27 mouse cellular contexts compared by ENCODE assay signal in the genomic region with DNA sequence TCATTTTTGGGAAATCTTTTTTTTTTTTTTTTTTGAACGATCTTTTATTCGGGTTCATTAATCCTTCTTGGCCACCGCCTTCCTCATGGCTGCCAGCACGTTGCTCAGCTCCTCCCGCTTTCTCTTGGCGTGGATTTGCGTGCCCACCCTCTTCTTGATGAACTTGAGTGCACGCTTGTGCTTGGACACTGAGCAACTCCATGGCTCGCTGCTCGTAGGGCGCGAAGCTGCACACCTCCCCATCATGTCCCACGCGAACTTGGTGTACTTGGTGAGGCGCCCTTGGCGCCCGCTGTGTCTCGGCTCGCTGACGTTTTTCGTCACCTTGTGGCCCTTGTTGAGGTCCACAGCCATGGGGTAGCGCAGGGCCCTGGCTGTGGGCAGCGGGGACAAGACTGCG. TPM values are rescaled to one million over a fixed set of nuclear protein-coding genes. Genes with fewer than 3 reads are reported as not detected.
A peak's percentile ranks its signal among the peaks of the same experiment; 100 is the strongest.
DNase-seq lines count a peak whose midpoint lies in the region; ATAC-seq and TF ChIP-seq lines count a peak whose summit lies in the region.
"Had no signal": no experiment of that assay in that cellular context is flagged by ENCODE, and none has a peak within 500 bp of the region (broad histone marks: within the 10 kb centered on the region; RNA-seq: fewer than 3 reads in every experiment).

No protein-coding gene starts in this region.

- H3K9me3 ChIP-seq in embryonic facial prominence, embryonic 15.5 days (replicated peaks) = no peaks in the 10 kb centered on the region
- peaks cover 3% of the 10 kb centered on the region; the same call in 1 of the 2 replicates for H3K9me3 ChIP-seq in embryonic facial prominence, embryonic 10.5 days
- no peaks in the 10 kb centered on the region for H3K9me3 ChIP-seq in heart, embryonic 10.5 days
- no peaks in the 10 kb centered on the region for H3K9me3 ChIP-seq in E14TG2a.4 (ENCODE audit: low read length)
- H3K9me3 ChIP-seq in midbrain, postnatal 0 days (ENCODE audit: low read length) = no peaks in the 10 kb centered on the region
- H3K9me3 ChIP-seq: hindbrain, embryonic 12.5 days; liver, embryonic 15.5 days; neural tube, embryonic 15.5 days had no signal

- ATAC-seq in embryonic facial prominence, embryonic 15.5 days (ENCODE audit: insufficient number of reproducible peaks, low FRiP score, low TSS enrichment, low read depth) = no peak
- no peak for ATAC-seq in midbrain, postnatal 0 days (ENCODE audit: low FRiP score)

- no peaks in the 10 kb centered on the region for H3K27me3 ChIP-seq in embryonic facial prominence, embryonic 15.5 days
- H3K27me3 ChIP-seq in embryonic facial prominence, embryonic 10.5 days (replicated peaks; ENCODE audit: low read depth, poor library complexity, severe bottlenecking) = no peaks in the 10 kb centered on the region
- H3K27me3 ChIP-seq in heart, embryonic 10.5 days (ENCODE audit: insufficient read depth, poor library complexity, severe bottlenecking) = no peaks in the 10 kb centered on the region
- peaks cover 23% of the 10 kb centered on the region for H3K27me3 ChIP-seq in E14TG2a.4 (ENCODE audit: insufficient read depth, low read length)
- no peaks in the 10 kb centered on the region for H3K27me3 ChIP-seq in midbrain, postnatal 0 days (ENCODE audit: insufficient read depth, low read length)
- H3K27me3 ChIP-seq: heart, embryonic 13.5 days; hindbrain, embryonic 12.5 days; limb, embryonic 12.5 days; liver, embryonic 15.5 days; neural tube, embryonic 15.5 days had no signal

- peaks cover 14% of the 10 kb centered on the region for H3K4me1 ChIP-seq in embryonic facial prominence, embryonic 15.5 days
- peaks cover 36% of the 10 kb centered on the region for H3K4me1 ChIP-seq in embryonic facial prominence, embryonic 10.5 days
- H3K4me1 ChIP-seq in heart, embryonic 10.5 days = peaks cover 44% of the 10 kb centered on the region
- peaks cover 88% of the 10 kb centered on the region for H3K4me1 ChIP-seq in E14TG2a.4 (replicated peaks; ENCODE audit: low read depth, low read length)
- no peaks in the 10 kb centered on the region for H3K4me1 ChIP-seq in midbrain, postnatal 0 days (ENCODE audit: insufficient read depth, low read length)

- no peak overlapping the region for H3K4me3 ChIP-seq in embryonic facial prominence, embryonic 15.5 days (replicated peaks)
- no peak overlapping the region for H3K4me3 ChIP-seq in embryonic facial prominence, embryonic 10.5 days
- H3K4me3 ChIP-seq in heart, embryonic 10.5 days = no peak overlapping the region
- H3K4me3 ChIP-seq in E14TG2a.4 (replicated peaks; ENCODE audit: low read length) = peak overlapping the region; percentile 66
- H3K4me3 ChIP-seq in midbrain, postnatal 0 days (ENCODE audit: low read depth, low read length) = no peak overlapping the region
- H3K4me3 ChIP-seq: heart, adult 2 months; heart, embryonic 13.5 days; hindbrain, embryonic 12.5 days; left cerebral cortex, adult 2 months; limb, embryonic 12.5 days; liver, embryonic 15.5 days; neural tube, embryonic 15.5 days had no signal

- H3K4me2 ChIP-seq in embryonic facial prominence, embryonic 15.5 days (replicated peaks) = no peak overlapping the region
- H3K4me2 ChIP-seq in midbrain, postnatal 0 days (ENCODE audit: low read depth, low read length, poor library complexity, severe bottlenecking) = no peak overlapping the region

- peak overlapping the region; percentile 68; the same call in 1 of the 2 replicates for H3K27ac ChIP-seq in embryonic facial prominence, embryonic 15.5 days (replicated peaks)
- H3K27ac ChIP-seq in embryonic facial prominence, embryonic 10.5 days (replicated peaks) = no peak overlapping the region
- H3K27ac ChIP-seq in heart, embryonic 10.5 days = no peak overlapping the region
- no peak overlapping the region for H3K27ac ChIP-seq in midbrain, postnatal 0 days (ENCODE audit: low read depth, low read length)
- H3K27ac ChIP-seq: heart, adult 2 months; hindbrain, embryonic 12.5 days; layer of hippocampus, adult 2 months; left cerebral cortex, adult 2 months; limb, embryonic 12.5 days; liver, embryonic 15.5 days; neural tube, embryonic 15.5 days had no signal

- TF ChIP-seq CTCF in E14TG2a.4 (conservative IDR thresholded peaks at IDR 0.05; ENCODE audit: low read length) = no peak
- no peak for TF ChIP-seq CTCF in midbrain, postnatal 0 days (IDR thresholded peaks at IDR 0.05)

- H3K9ac ChIP-seq in embryonic facial prominence, embryonic 15.5 days = no peak overlapping the region
- H3K9ac ChIP-seq in midbrain, postnatal 0 days (replicated peaks; ENCODE audit: low read length, poor library complexity, severe bottlenecking) = no peak overlapping the region
- H3K9ac ChIP-seq: hindbrain, embryonic 12.5 days; limb, embryonic 12.5 days; liver, embryonic 15.5 days; lung, embryonic 14.5 days; neural tube, embryonic 15.5 days had no signal

- DNase-seq in embryonic facial prominence, embryonic 10.5 days (ENCODE audit: low spot score) = no peak
- DNase-seq in heart, embryonic 10.5 days (ENCODE audit: low spot score) = peak; percentile 35
- no peak for DNase-seq in heart, postnatal 25 days (ENCODE audit: low spot score)
- DNase-seq in ZHBTc4 (ENCODE audit: low read depth, low spot score) = peak; percentile 37
- DNase-seq in kidney, adult 9 months = no peak
- no peak for DNase-seq in midbrain, postnatal 0 days (ENCODE audit: low spot score)
- DNase-seq: adrenal gland, postnatal 14 days; cerebellum, adult 2 months; cerebellum, postnatal 25 days; heart, adult 2 months; heart, postnatal 10 days; kidney, adult 18-20 months; kidney, postnatal 36 days; lung, embryonic 14.5 days; lung, postnatal 14 days; midbrain, embryonic 14.5 days; spleen, adult 18-20 months; thymus, postnatal 25 days had no signal

- 85% methylated on average over 24 of the region's 24 CpGs for WGBS in embryonic facial prominence, embryonic 15.5 days
- 91% methylated on average over 24 of the region's 24 CpGs for WGBS in embryonic facial prominence, embryonic 10.5 days
- WGBS in heart, embryonic 10.5 days = 87% methylated on average over 24 of the region's 24 CpGs
- WGBS in midbrain, postnatal 0 days = 90% methylated on average over 24 of the region's 24 CpGs

- no peaks in the 10 kb centered on the region for H3K36me3 ChIP-seq in embryonic facial prominence, embryonic 15.5 days
- no peaks in the 10 kb centered on the region for H3K36me3 ChIP-seq in embryonic facial prominence, embryonic 10.5 days (replicated peaks)
- H3K36me3 ChIP-seq in heart, embryonic 10.5 days = no peaks in the 10 kb centered on the region
- H3K36me3 ChIP-seq in E14TG2a.4 (ENCODE audit: insufficient read depth, low read length) = no peaks in the 10 kb centered on the region
- no peaks in the 10 kb centered on the region for H3K36me3 ChIP-seq in midbrain, postnatal 0 days (ENCODE audit: insufficient read depth, low read length)
- H3K36me3 ChIP-seq: heart, embryonic 13.5 days; hindbrain, embryonic 12.5 days; limb, embryonic 12.5 days; liver, embryonic 15.5 days; neural tube, embryonic 15.5 days had no signal

- intact Hi-C loops in heart, postnatal 25 days (cut with DNase I) = no loop called here

RNA-seq across cellular contexts. Expression of a gene that starts 28.1 kb away (rescaled TPM):
- polyA plus RNA-seq in embryonic facial prominence, embryonic 15.5 days (2015; fragmentation: Nextera tagmentation; extraction: Ambion mirVana) = 33.5 and 38.3 TPM in 2 replicates
- 6.3 and 8.0 TPM in 2 replicates for polyA plus RNA-seq in embryonic facial prominence, embryonic 10.5 days (2016; fragmentation: Nextera tagmentation; extraction: Ambion mirVana)
- polyA plus RNA-seq in heart, embryonic 10.5 days (2016; fragmentation: Nextera tagmentation; extraction: Ambion mirVana) = 30.4 and 51.3 TPM in 2 replicates
- 10 to 100 TPM; 20.4 to 23.7 TPM for total RNA-seq in heart, postnatal 25 days (2021)
- 5.1 and 5.4 TPM in 2 replicates for total RNA-seq in midbrain, postnatal 0 days (2014; rRNA removed)
- polyA plus RNA-seq in midbrain, postnatal 0 days (2015; fragmentation: Nextera tagmentation; extraction: Ambion mirVana) = 3.8 and 3.9 TPM in 2 replicates

Comparison
In these comparisons a context has a peak if more than half of its experiments do, and no peak if none do; other contexts are left out.
1. DNase-seq: peak in heart, embryonic 10.5 days (single experiment) and ZHBTc4 (single experiment); none in embryonic facial prominence, embryonic 10.5 days (single experiment), heart, postnatal 25 days (single experiment), kidney, adult 9 months (single experiment) and midbrain, postnatal 0 days (single experiment).